Mouse (Mus musculus) erythroblast, embryonic 14.5 days (primary cell): ENCODE results near the gene Ppm1b.

ENCODE experiments used
- GATA1 ChIP-seq: IDR thresholded peaks from 2 replicates; pipeline ENCODE4 v1.6.1; 2012; ENCODE audit warnings: low read length, inconsistent platforms, mixed read lengths
- TAL1 ChIP-seq: IDR thresholded peaks from 3 replicates; pipeline ENCODE4 v1.6.1; 2012; ENCODE audit warnings: low read length, inconsistent platforms, mixed read lengths

- TF ChIP-seq GATA1 (no peak), TAL1 (no peak)
Measured at GRCm38 (mm10) chr17:85028797-85029196, 72.3 kb downstream of the Ppm1b start.
